Mouse (Mus musculus) thymus, adult 2 months (tissue): ENCODE results near the gene Smap1.

Source experiments
- CTCF ChIP-seq: fragments of 200-500 bp; IDR thresholded peaks from 2 replicates; pipeline ENCODE4 v1.5.1; 2012; ENCODE audit warnings: mild to moderate bottlenecking, control low read depth, low read length, moderate library complexity, borderline replicate concordance; ENCODE audit not compliant: control insufficient read depth, poor library complexity, insufficient read depth; ENCODE audit errors: extremely low read depth
- POLR2A ChIP-seq: fragments of 200-500 bp; IDR thresholded peaks from 2 replicates; pipeline ENCODE4 v1.6.1; 2012; ENCODE audit warnings: mild to moderate bottlenecking, low read length, control low read depth, moderate library complexity; ENCODE audit not compliant: control insufficient read depth, poor library complexity, insufficient read depth; ENCODE audit errors: extremely low read depth

DNA sequence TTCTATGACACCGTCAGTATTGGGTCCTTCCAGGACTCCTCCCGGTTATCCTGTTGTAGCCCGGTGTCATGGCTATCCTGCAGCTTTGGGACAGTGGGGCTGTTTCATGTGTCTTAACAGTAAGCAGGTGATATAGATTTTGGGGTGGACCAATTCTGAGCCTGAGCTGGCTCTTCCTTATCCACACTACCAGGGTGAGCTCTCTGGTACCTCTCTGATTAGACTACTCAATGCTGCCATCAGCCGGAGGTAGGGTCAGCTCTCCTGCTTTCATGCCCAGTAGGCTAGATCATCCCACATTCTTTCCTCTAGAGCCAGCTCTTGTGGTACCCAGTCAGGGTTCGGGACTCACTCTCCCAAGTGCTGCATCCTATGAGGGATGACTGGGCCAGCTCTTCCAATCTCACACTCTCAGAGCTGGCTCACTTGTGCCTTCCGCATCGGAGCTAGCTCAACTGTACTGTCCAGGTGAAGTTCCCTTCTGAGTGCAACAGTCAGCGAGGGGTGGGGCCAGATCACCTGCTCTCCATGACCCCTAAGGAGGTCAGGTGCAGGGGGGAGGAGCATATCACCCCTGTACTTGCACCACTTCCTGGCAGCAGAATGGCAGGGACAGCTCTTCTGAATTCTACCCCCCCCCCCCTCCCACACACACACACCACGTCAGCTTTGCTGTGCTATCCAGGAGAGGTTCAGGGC lies 46.1 kb upstream of the Smap1 start:
- TF ChIP-seq CTCF, result no peak
- TF ChIP-seq POLR2A, result no peak
